Mouse (Mus musculus): Measurements from ENCODE around the gene Cnr2. TPM values are rescaled to one million over a fixed set of nuclear protein-coding genes. Genes with fewer than 3 reads are reported as not detected.
A peak's percentile ranks its signal among the peaks of the same experiment; 100 is the strongest.

Gene Cnr2
- total and polyA plus RNA-seq, 3 experiments, result 6.8 to 10.2 TPM; not detected in 1

- TF ChIP-seq E2F4 (IDR thresholded peaks at IDR 0.05; ENCODE audit: borderline replicate concordance, low read depth, low read length), result peak; percentile 72; the same call in 1 of the 2 replicates
Measured at GRCm38 (mm10) chr4:135873526-135874202, 21.5 kb upstream of the Cnr2 start, which contains the start of gene Pnrc2 (continued).

GRCm38 (mm10) chr4:135874564-135875535 lies 20.3 kb upstream of the Cnr2 start:
- Histone ChIP-seq H3K4me3 (ENCODE audit: control insufficient read depth in 1 of 2, insufficient read depth in 1 of 2, low read depth in 2 of 2, low read length in 2 of 2) (peak overlapping the region; percentile 69 to 79; a peak in 1 of 4 replicates), H3K36me3 (ENCODE audit: control insufficient read depth in 1 of 2, insufficient read depth in 2 of 2, low read length in 2 of 2) (peaks cover 15 to 40% of the 10 kb centered on the region in 2 experiments), H3K27ac (ENCODE audit: control insufficient read depth, low read depth, low read length) (peak overlapping the region; percentile 96), H3K9ac (ENCODE audit: control insufficient read depth, low read depth, low read length, poor library complexity, severe bottlenecking) (peak overlapping the region; percentile 98), H3K79me2 (ENCODE audit: control insufficient read depth, insufficient read depth, low read length, poor library complexity) (peaks cover 29% of the 10 kb centered on the region), H3K27me3 (ENCODE audit: control insufficient read depth in 1 of 2, insufficient read depth in 2 of 2, low read length in 2 of 2) (no peaks in the 10 kb centered on the region), H3K9me3 (replicated peaks; ENCODE audit: insufficient read depth, low read length) (no peaks in the 10 kb centered on the region), H3K4me1 (ENCODE audit: control insufficient read depth in 1 of 2, insufficient read depth in 2 of 2, low read length in 2 of 2) (peaks cover 20 to 32% of the 10 kb centered on the region in 2 experiments)
- DNase-seq (ENCODE audit: low read depth, low spot score), result peak; percentile 64
- no peak for TF ChIP-seq USF1 (IDR thresholded peaks at IDR 0.05; ENCODE audit: low read depth, low read length)
- peak in 1 of 3 experiments; percentile 3; a peak in 1 of 6 replicates for TF ChIP-seq CTCF (IDR thresholded peaks at IDR 0.05 in 2 of 3, conservative IDR thresholded peaks at IDR 0.05 in 1 of 3; ENCODE audit: control insufficient read depth in 1 of 3, insufficient read depth in 1 of 3, low read depth in 2 of 3, low read length in 3 of 3, poor library complexity in 1 of 3, severe bottlenecking in 1 of 3)
- no peak for TF ChIP-seq ETS1 (IDR thresholded peaks at IDR 0.05; ENCODE audit: low read depth, low read length)
- peak; percentile 60; the same call in 1 of the 2 replicates for TF ChIP-seq CHD1 (IDR thresholded peaks at IDR 0.05; ENCODE audit: low read depth, low read length)

- peaks cover 15 to 35% of the 10 kb centered on the region in 2 experiments for H3K36me3 ChIP-seq (ENCODE audit: control insufficient read depth in 1 of 2, insufficient read depth in 2 of 2, low read length in 2 of 2)
- DNase-seq (ENCODE audit: low read depth, low spot score), result no peak
- peak overlapping the region; percentile 96 for H3K27ac ChIP-seq (ENCODE audit: control insufficient read depth, low read depth, low read length)
- peaks cover 26% of the 10 kb centered on the region for H3K79me2 ChIP-seq (ENCODE audit: control insufficient read depth, insufficient read depth, low read length, poor library complexity)
- no peaks in the 10 kb centered on the region for H3K9me3 ChIP-seq (replicated peaks; ENCODE audit: insufficient read depth, low read length)
- peaks cover 20 to 32% of the 10 kb centered on the region in 2 experiments for H3K4me1 ChIP-seq (ENCODE audit: control insufficient read depth in 1 of 2, insufficient read depth in 2 of 2, low read length in 2 of 2)
- H3K27me3 ChIP-seq (ENCODE audit: control insufficient read depth in 1 of 2, insufficient read depth in 2 of 2, low read length in 2 of 2), result no peaks in the 10 kb centered on the region
- H3K9ac ChIP-seq (ENCODE audit: control insufficient read depth, low read depth, low read length, poor library complexity, severe bottlenecking), result peak overlapping the region; percentile 76
- H3K4me3 ChIP-seq (ENCODE audit: control insufficient read depth in 1 of 2, insufficient read depth in 1 of 2, low read depth in 2 of 2, low read length in 2 of 2), result peak overlapping the region; percentile 62 to 68
- TF ChIP-seq NELFE (IDR thresholded peaks at IDR 0.05; ENCODE audit: low read depth, low read length), result no peak
- TF ChIP-seq CHD1 (IDR thresholded peaks at IDR 0.05; ENCODE audit: low read depth, low read length), result 0 out of 2 replicates have a peak, but pooled peaks have one; percentile 9
- TF ChIP-seq RCOR1 (IDR thresholded peaks at IDR 0.05; ENCODE audit: low read depth, low read length), result 0 out of 2 replicates have a peak, but pooled peaks have one; percentile 5
- no peak for TF ChIP-seq TCF12 (IDR thresholded peaks at IDR 0.05; ENCODE audit: low read depth, low read length)
- TF ChIP-seq E2F4 (IDR thresholded peaks at IDR 0.05; ENCODE audit: borderline replicate concordance, low read depth, low read length), result no peak
- TF ChIP-seq JUND (IDR thresholded peaks at IDR 0.05; ENCODE audit: low read depth, low read length), result no peak
- peak; percentile 7; the same call in 1 of the 2 replicates for TF ChIP-seq SIN3A (IDR thresholded peaks at IDR 0.05; ENCODE audit: low read length)
- TF ChIP-seq RAD21 (IDR thresholded peaks at IDR 0.05; ENCODE audit: low read depth, low read length), result no peak
- TF ChIP-seq ELF1 (IDR thresholded peaks at IDR 0.05; ENCODE audit: low read depth, low read length), result no peak
- no peak for TF ChIP-seq HCFC1 (IDR thresholded peaks at IDR 0.05; ENCODE audit: low read depth, low read length)
- no peak for TF ChIP-seq GATA1 (IDR thresholded peaks at IDR 0.05; ENCODE audit: low read depth, low read length)
- TF ChIP-seq NRF1 (IDR thresholded peaks at IDR 0.05; ENCODE audit: insufficient read depth, low read depth, low read length, poor library complexity, severe bottlenecking), result no peak
- TF ChIP-seq ZKSCAN1 (IDR thresholded peaks at IDR 0.05; ENCODE audit: low read depth, low read length), result no peak
- TF ChIP-seq MEF2A (IDR thresholded peaks at IDR 0.05; ENCODE audit: extremely low read depth, insufficient replicate concordance, low read depth, low read length, poor library complexity, severe bottlenecking), result no peak
- no peak for TF ChIP-seq TBP (IDR thresholded peaks at IDR 0.05; ENCODE audit: low read depth, low read length)
- TF ChIP-seq UBTF (IDR thresholded peaks at IDR 0.05; ENCODE audit: borderline replicate concordance, insufficient read depth, low read depth, low read length), result no peak
- TF ChIP-seq USF1 (IDR thresholded peaks at IDR 0.05; ENCODE audit: low read depth, low read length), result peak; percentile 75
- no peak for TF ChIP-seq BHLHE40 (IDR thresholded peaks at IDR 0.05; ENCODE audit: borderline replicate concordance, low read depth, low read length)
- peak; percentile 78 for TF ChIP-seq MXI1 (IDR thresholded peaks at IDR 0.05; ENCODE audit: low read depth, low read length)
- peak; percentile 92 for TF ChIP-seq MYC (IDR thresholded peaks at IDR 0.05; ENCODE audit: low read depth, low read length)
- TF ChIP-seq ZMIZ1 (IDR thresholded peaks at IDR 0.05; ENCODE audit: low read depth, low read length), result no peak
- TF ChIP-seq MAX (IDR thresholded peaks at IDR 0.05; ENCODE audit: low read length), result peak; percentile 85
Measured at GRCm38 (mm10) chr4:135875546-135875945, 19.6 kb upstream of the Cnr2 start.
